Mouse (Mus musculus): ENCODE results near the gene Lman2l.

- TF ChIP-seq GATA1 (IDR thresholded peaks at IDR 0.05; ENCODE audit: borderline replicate concordance, low read length) (no peak), FLI1 (IDR thresholded peaks at IDR 0.05; ENCODE audit: low read length) (no peak)
These were observed 12.4 kb upstream of the Lman2l start for GRCm38 (mm10) chr1:36457388-36458014.

All from megakaryocyte, embryonic 14.5 days (primary cell).